Mouse (Mus musculus): ENCODE data around the gene Pdlim5. TPM values are rescaled to one million over a fixed set of nuclear protein-coding genes. Genes with fewer than 3 reads are reported as not detected.
"Not testable (repeated sequence)": the region's sequence is repeated elsewhere in the genome, so short reads cannot be mapped to it uniquely, and the experiment has no call there.

Pdlim5 gene
- polyA plus RNA-seq, 1 experiment = 27.4 TPM

GRCm38 (mm10) chr3:142209981-142210380 is 185.5 kb downstream of the Pdlim5 start:
- no peak overlapping the region for H3K27ac ChIP-seq (ENCODE audit: insufficient read depth, low read length)
- TF ChIP-seq POLR2A (IDR thresholded peaks at IDR 0.05; ENCODE audit: low read depth, low read length) (no peak), CTCF (IDR thresholded peaks at IDR 0.05; ENCODE audit: extremely low read depth, insufficient read depth, insufficient read length, insufficient replicate concordance) (no peak)
- H3K4me3 ChIP-seq (ENCODE audit: extremely low read depth, insufficient read depth, insufficient read length) = no peak overlapping the region
- no peaks in the 10 kb centered on the region for H3K4me1 ChIP-seq (ENCODE audit: control insufficient read depth, insufficient read depth, insufficient read length)
- no peaks in the 10 kb centered on the region for H3K36me3 ChIP-seq (ENCODE audit: control insufficient read depth, insufficient read depth, low read length)
- WGBS = 84% methylated on average over 6 of the region's 6 CpGs
- H3K27me3 ChIP-seq (ENCODE audit: control insufficient read depth, insufficient read depth, low read length) = no peaks in the 10 kb centered on the region
- no peak for DNase-seq (ENCODE audit: low read depth in 1 of 2, low spot score in 2 of 2)

- H3K4me1 ChIP-seq (ENCODE audit: control insufficient read depth, insufficient read depth, insufficient read length) = no peaks in the 10 kb centered on the region
- H3K4me3 ChIP-seq (ENCODE audit: extremely low read depth, insufficient read depth, insufficient read length) = no peak overlapping the region
- H3K36me3 ChIP-seq (ENCODE audit: control insufficient read depth, insufficient read depth, low read length) = no peaks in the 10 kb centered on the region
- no peak for DNase-seq (ENCODE audit: low read depth in 1 of 2, low spot score in 2 of 2)
- H3K27ac ChIP-seq (ENCODE audit: insufficient read depth, low read length) = no peak overlapping the region
- no peaks in the 10 kb centered on the region for H3K27me3 ChIP-seq (ENCODE audit: control insufficient read depth, insufficient read depth, low read length)
- no peak for TF ChIP-seq POLR2A (IDR thresholded peaks at IDR 0.05; ENCODE audit: low read depth, low read length)
- TF ChIP-seq CTCF (IDR thresholded peaks at IDR 0.05; ENCODE audit: extremely low read depth, insufficient read depth, insufficient read length, insufficient replicate concordance) = no peak
- 92% methylated on average over 11 of the region's 11 CpGs for WGBS
Measured at GRCm38 (mm10) chr3:142209057-142209456, 186.4 kb downstream of the Pdlim5 start.

DNA sequence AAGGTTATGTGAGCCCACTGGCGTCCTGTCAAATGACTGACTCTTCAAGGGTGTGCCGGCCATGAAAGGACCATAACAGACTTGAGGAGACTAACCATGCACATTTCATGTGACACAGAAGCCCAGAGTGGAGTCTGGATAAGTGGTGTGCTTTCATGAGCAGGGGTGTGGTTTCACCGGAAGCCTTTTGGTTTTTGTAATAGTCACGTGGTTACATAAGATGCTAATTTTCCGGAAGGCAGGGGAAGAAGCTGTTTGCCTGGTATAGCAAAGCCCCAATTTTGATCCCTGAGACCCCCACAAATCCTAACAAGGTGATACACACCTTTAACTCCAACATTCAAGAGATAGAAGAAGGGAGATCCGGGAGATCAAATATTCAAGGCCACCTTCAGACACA is 188.0 kb downstream of the Pdlim5 start:
- Histone ChIP-seq H3K27me3 (ENCODE audit: control insufficient read depth, insufficient read depth, low read length) (no peaks in the 10 kb centered on the region), H3K4me1 (ENCODE audit: control insufficient read depth, insufficient read depth, insufficient read length) (no peaks in the 10 kb centered on the region), H3K36me3 (ENCODE audit: control insufficient read depth, insufficient read depth, low read length) (no peaks in the 10 kb centered on the region), H3K27ac (ENCODE audit: insufficient read depth, low read length) (no peak overlapping the region), H3K4me3 (ENCODE audit: extremely low read depth, insufficient read depth, insufficient read length) (no peak overlapping the region)
- DNase-seq (ENCODE audit: low read depth in 1 of 2, low spot score in 2 of 2) = no peak
- WGBS = 78% methylated on average over 6 of the region's 6 CpGs
- TF ChIP-seq POLR2A (IDR thresholded peaks at IDR 0.05; ENCODE audit: low read depth, low read length) (no peak), CTCF (IDR thresholded peaks at IDR 0.05; ENCODE audit: extremely low read depth, insufficient read depth, insufficient read length, insufficient replicate concordance) (no peak)

DNA sequence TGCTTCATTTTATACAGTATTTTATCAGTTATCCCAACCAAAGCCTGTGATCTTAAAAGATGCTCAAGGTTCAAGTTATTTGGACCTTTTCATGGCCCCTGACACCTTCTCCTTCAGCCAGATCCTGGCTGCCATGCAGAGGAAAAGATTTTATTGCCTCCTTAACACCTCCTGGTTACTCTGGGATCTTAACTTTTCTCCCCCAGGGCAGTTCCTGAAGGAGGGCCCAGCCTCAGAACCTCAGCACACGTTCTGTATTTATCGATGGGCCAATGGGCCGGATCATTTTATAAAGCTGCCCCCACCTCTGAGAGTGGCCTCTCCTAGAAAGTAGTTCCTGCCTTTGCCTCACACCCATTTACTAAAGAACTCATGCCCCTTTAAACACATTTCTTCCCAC is 189.2 kb downstream of the Pdlim5 start:
- no peak for DNase-seq (ENCODE audit: low read depth in 1 of 2, low spot score in 2 of 2)
- no peaks in the 10 kb centered on the region for H3K4me1 ChIP-seq (ENCODE audit: control insufficient read depth, insufficient read depth, insufficient read length)
- H3K36me3 ChIP-seq (ENCODE audit: control insufficient read depth, insufficient read depth, low read length) = no peaks in the 10 kb centered on the region
- WGBS = 76% methylated on average over 3 of the region's 3 CpGs
- no peaks in the 10 kb centered on the region for H3K27me3 ChIP-seq (ENCODE audit: control insufficient read depth, insufficient read depth, low read length)
- TF ChIP-seq POLR2A (IDR thresholded peaks at IDR 0.05; ENCODE audit: low read depth, low read length) = no peak
- no peak for TF ChIP-seq CTCF (IDR thresholded peaks at IDR 0.05; ENCODE audit: extremely low read depth, insufficient read depth, insufficient read length, insufficient replicate concordance)
- H3K27ac ChIP-seq (ENCODE audit: insufficient read depth, low read length) = no peak overlapping the region
- no peak overlapping the region for H3K4me3 ChIP-seq (ENCODE audit: extremely low read depth, insufficient read depth, insufficient read length)

DNA sequence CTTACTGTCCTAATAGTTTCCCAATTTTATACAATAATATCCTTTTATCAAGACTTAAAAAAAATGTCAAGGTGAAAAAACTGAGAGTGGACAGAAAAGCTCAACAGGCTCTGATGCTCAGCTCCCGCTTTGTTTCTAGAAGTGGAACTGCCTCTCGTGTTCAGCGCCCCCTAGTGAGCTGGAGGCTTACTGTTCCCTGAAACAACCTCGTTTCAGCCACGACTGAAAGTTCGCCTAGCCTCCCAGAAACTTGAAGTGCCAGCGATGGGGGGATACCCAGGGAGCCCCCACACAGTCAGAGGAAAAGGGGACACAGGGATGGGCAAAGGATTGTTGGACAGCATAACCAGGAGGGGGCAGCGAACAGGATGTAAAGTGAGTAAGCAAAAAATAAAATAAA is 199.4 kb downstream of the Pdlim5 start:
- TF ChIP-seq CTCF (IDR thresholded peaks at IDR 0.05; ENCODE audit: extremely low read depth, insufficient read depth, insufficient read length, insufficient replicate concordance) (no peak), POLR2A (IDR thresholded peaks at IDR 0.05; ENCODE audit: low read depth, low read length) (no peak)
- 82% methylated on average over 8 of the region's 8 CpGs for WGBS
- no peak for DNase-seq (ENCODE audit: low read depth in 1 of 2, low spot score in 2 of 2)

DNA sequence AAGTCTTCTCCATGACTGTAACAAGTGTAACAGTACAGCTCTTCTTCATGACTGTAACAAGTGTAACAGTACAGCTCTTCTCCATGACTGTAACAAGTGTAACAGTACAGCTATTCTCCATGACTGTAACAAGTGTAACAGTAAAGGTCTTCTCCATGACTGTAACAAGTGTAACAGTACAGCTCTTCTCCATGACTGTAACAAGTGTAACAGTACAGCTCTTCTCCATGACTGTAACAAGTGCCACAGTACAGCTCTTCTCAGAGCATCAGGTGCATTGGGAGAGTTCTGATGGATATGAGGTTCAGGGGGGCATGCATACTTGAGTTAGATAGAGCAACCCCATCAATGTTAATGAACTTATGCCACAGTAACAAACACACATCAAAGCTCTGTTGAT is 203.9 kb downstream of the Pdlim5 start:
- not testable (repeated sequence) for DNase-seq (ENCODE audit: low read depth in 1 of 2, low spot score in 2 of 2); H3K4me1 ChIP-seq (ENCODE audit: control insufficient read depth, insufficient read depth, insufficient read length); H3K27ac ChIP-seq (ENCODE audit: insufficient read depth, low read length); H3K4me3 ChIP-seq (ENCODE audit: extremely low read depth, insufficient read depth, insufficient read length); H3K36me3 ChIP-seq (ENCODE audit: control insufficient read depth, insufficient read depth, low read length); H3K27me3 ChIP-seq (ENCODE audit: control insufficient read depth, insufficient read depth, low read length)

More for the DNA sequence above, 199.4 kb downstream of the Pdlim5 start:
- Histone ChIP-seq H3K36me3 (ENCODE audit: control insufficient read depth, insufficient read depth, low read length) (no peaks in the 10 kb centered on the region), H3K4me3 (ENCODE audit: extremely low read depth, insufficient read depth, insufficient read length) (no peak overlapping the region), H3K27me3 (ENCODE audit: control insufficient read depth, insufficient read depth, low read length) (no peaks in the 10 kb centered on the region), H3K4me1 (ENCODE audit: control insufficient read depth, insufficient read depth, insufficient read length) (no peaks in the 10 kb centered on the region), H3K27ac (ENCODE audit: insufficient read depth, low read length) (no peak overlapping the region)

Other genes starting within 250 kb of the Pdlim5 start
- 0.06 TPM in 1 of 2 replicates, not detected in the other for gene Bmpr1b, start 226.3 kb downstream of the Pdlim5 start, polyA plus RNA-seq (2012; rRNA removed)
- gene Gbp5, start 98.3 kb upstream of the Pdlim5 start, polyA plus RNA-seq (2012; rRNA removed) = 4.1 and 4.9 TPM in 2 replicates
- 2.8 and 2.9 TPM in 2 replicates for gene Gbp7, start 134.6 kb upstream of the Pdlim5 start, polyA plus RNA-seq (2012; rRNA removed)
- gene Gbp3, start 164.3 kb upstream of the Pdlim5 start, polyA plus RNA-seq (2012; rRNA removed) = 33.8 and 40.9 TPM in 2 replicates
- 0.06 TPM in 2 replicates for gene Gbp2b, start 199.2 kb upstream of the Pdlim5 start, polyA plus RNA-seq (2012; rRNA removed)
- gene Gbp2, start 224.9 kb upstream of the Pdlim5 start, polyA plus RNA-seq (2012; rRNA removed) = 8.6 and 12.4 TPM in 2 replicates